Mouse (Mus musculus): Measurements from ENCODE around the gene Zfp148. TPM values are rescaled to one million over a fixed set of nuclear protein-coding genes. Genes with fewer than 3 reads are reported as not detected.

The Zfp148 gene
- polyA plus RNA-seq, 1 experiment, result 7.9 TPM

GRCm38 (mm10) chr16:33376266-33376665 is 4.4 kb upstream of the Zfp148 start:
- Histone ChIP-seq H3K79me2 (ENCODE audit: control insufficient read depth, insufficient read depth) (peaks cover 1% of the 10 kb centered on the region), H3K4me3 (no peak overlapping the region), H3K27me3 (ENCODE audit: control insufficient read depth, insufficient read depth, insufficient read length) (no peaks in the 10 kb centered on the region), H3K4me2 (ENCODE audit: low read depth) (no peak overlapping the region), H3K36me3 (ENCODE audit: control insufficient read depth, insufficient read depth) (no peaks in the 10 kb centered on the region), H3ac (ENCODE audit: control insufficient read depth, insufficient read length) (no peak overlapping the region)
- TF ChIP-seq POLR2A (IDR thresholded peaks at IDR 0.05; ENCODE audit: insufficient read length, low read depth) (no peak), POLR2AphosphoS2 (IDR thresholded peaks at IDR 0.05; ENCODE audit: insufficient read length, low read depth) (no peak), CEBPB (IDR thresholded peaks at IDR 0.05; ENCODE audit: insufficient read depth, poor library complexity, severe bottlenecking) (no peak), TCF3 (IDR thresholded peaks at IDR 0.05; ENCODE audit: insufficient read length, low read depth) (no peak), E2F4 (IDR thresholded peaks at IDR 0.05; ENCODE audit: insufficient read depth) (no peak), REST (IDR thresholded peaks at IDR 0.05; ENCODE audit: insufficient read depth, insufficient read length) (no peak), MAX (IDR thresholded peaks at IDR 0.05; ENCODE audit: low read depth) (no peak), SRF (IDR thresholded peaks at IDR 0.05; ENCODE audit: control insufficient read depth, insufficient read length, low read depth) (no peak), MYOD1 (IDR thresholded peaks at IDR 0.05; ENCODE audit: control insufficient read depth in 1 of 3, insufficient read length in 2 of 3, low read depth in 2 of 3) (no peak), TCF12 (IDR thresholded peaks at IDR 0.05; ENCODE audit: insufficient read depth, poor library complexity, severe bottlenecking) (no peak), USF1 (IDR thresholded peaks at IDR 0.05; ENCODE audit: low read depth) (no peak), MYOG (IDR thresholded peaks at IDR 0.05; ENCODE audit: control insufficient read depth in 1 of 3, insufficient read depth in 1 of 3, insufficient read length in 2 of 3, low read depth in 2 of 3) (no peak)

- no peaks in the 10 kb centered on the region for H3K27me3 ChIP-seq (ENCODE audit: control insufficient read depth, insufficient read depth, insufficient read length)
- TF ChIP-seq MYOD1 (IDR thresholded peaks at IDR 0.05; ENCODE audit: control insufficient read depth in 1 of 3, insufficient read length in 2 of 3, low read depth in 2 of 3), result no peak
- TF ChIP-seq E2F4 (IDR thresholded peaks at IDR 0.05; ENCODE audit: insufficient read depth), result no peak
- TF ChIP-seq MYOG (IDR thresholded peaks at IDR 0.05; ENCODE audit: control insufficient read depth in 1 of 3, insufficient read depth in 1 of 3, insufficient read length in 2 of 3, low read depth in 2 of 3), result no peak
- TF ChIP-seq POLR2AphosphoS2 (IDR thresholded peaks at IDR 0.05; ENCODE audit: insufficient read length, low read depth), result no peak
- TF ChIP-seq USF1 (IDR thresholded peaks at IDR 0.05; ENCODE audit: low read depth), result no peak
- no peak for TF ChIP-seq SRF (IDR thresholded peaks at IDR 0.05; ENCODE audit: control insufficient read depth, insufficient read length, low read depth)
- TF ChIP-seq TCF3 (IDR thresholded peaks at IDR 0.05; ENCODE audit: insufficient read length, low read depth), result no peak
- TF ChIP-seq MAX (IDR thresholded peaks at IDR 0.05; ENCODE audit: low read depth), result no peak
- no peak for TF ChIP-seq POLR2A (IDR thresholded peaks at IDR 0.05; ENCODE audit: insufficient read length, low read depth)
- no peak for TF ChIP-seq CEBPB (IDR thresholded peaks at IDR 0.05; ENCODE audit: insufficient read depth, poor library complexity, severe bottlenecking)
- TF ChIP-seq REST (IDR thresholded peaks at IDR 0.05; ENCODE audit: insufficient read depth, insufficient read length), result no peak
- H3K4me2 ChIP-seq (ENCODE audit: low read depth), result peak overlapping the region; percentile 80
- no peaks in the 10 kb centered on the region for H3K36me3 ChIP-seq (ENCODE audit: control insufficient read depth, insufficient read depth)
- no peak overlapping the region for H3ac ChIP-seq (ENCODE audit: control insufficient read depth, insufficient read length)
- H3K79me2 ChIP-seq (ENCODE audit: control insufficient read depth, insufficient read depth), result peaks cover 33% of the 10 kb centered on the region
- peak overlapping the region; percentile 47 for H3K4me3 ChIP-seq
Measured at GRCm38 (mm10) chr16:33379219-33379943, 1.3 kb upstream of the Zfp148 start.

- H3K27me3 ChIP-seq (ENCODE audit: control insufficient read depth, insufficient read depth, insufficient read length), result no peaks in the 10 kb centered on the region
- H3K79me2 ChIP-seq (ENCODE audit: control insufficient read depth, insufficient read depth), result peaks cover 49% of the 10 kb centered on the region
- no peaks in the 10 kb centered on the region for H3K36me3 ChIP-seq (ENCODE audit: control insufficient read depth, insufficient read depth)
- peak overlapping the region; percentile 90 for H3K4me2 ChIP-seq (ENCODE audit: low read depth)
- H3K4me3 ChIP-seq, result peak overlapping the region; percentile 47
- H3ac ChIP-seq (ENCODE audit: control insufficient read depth, insufficient read length), result peak overlapping the region; percentile 95
- TF ChIP-seq POLR2A (IDR thresholded peaks at IDR 0.05; ENCODE audit: insufficient read length, low read depth) (no peak), TCF12 (IDR thresholded peaks at IDR 0.05; ENCODE audit: insufficient read depth, poor library complexity, severe bottlenecking) (no peak), POLR2AphosphoS2 (IDR thresholded peaks at IDR 0.05; ENCODE audit: insufficient read length, low read depth) (no peak), MYOG (IDR thresholded peaks at IDR 0.05; ENCODE audit: control insufficient read depth in 1 of 3, insufficient read depth in 1 of 3, insufficient read length in 2 of 3, low read depth in 2 of 3) (no peak), SRF (IDR thresholded peaks at IDR 0.05; ENCODE audit: control insufficient read depth, insufficient read length, low read depth) (no peak), MYOD1 (IDR thresholded peaks at IDR 0.05; ENCODE audit: control insufficient read depth in 1 of 3, insufficient read length in 2 of 3, low read depth in 2 of 3) (no peak)
Measured at GRCm38 (mm10) chr16:33380882-33381613, 412 bp downstream of the Zfp148 start.

GRCm38 (mm10) chr16:33381614-33382245 is 1.1 kb downstream of the Zfp148 start:
- peak overlapping the region; percentile 90 for H3K4me2 ChIP-seq (ENCODE audit: low read depth)
- peaks cover 56% of the 10 kb centered on the region for H3K79me2 ChIP-seq (ENCODE audit: control insufficient read depth, insufficient read depth)
- peak overlapping the region; percentile 95 for H3ac ChIP-seq (ENCODE audit: control insufficient read depth, insufficient read length)
- H3K4me3 ChIP-seq, result peak overlapping the region; percentile 47
- no peaks in the 10 kb centered on the region for H3K27me3 ChIP-seq (ENCODE audit: control insufficient read depth, insufficient read depth, insufficient read length)
- H3K36me3 ChIP-seq (ENCODE audit: control insufficient read depth, insufficient read depth), result no peaks in the 10 kb centered on the region
- TF ChIP-seq TCF12 (IDR thresholded peaks at IDR 0.05; ENCODE audit: insufficient read depth, poor library complexity, severe bottlenecking), result no peak
- no peak for TF ChIP-seq E2F4 (IDR thresholded peaks at IDR 0.05; ENCODE audit: insufficient read depth)
- no peak for TF ChIP-seq POLR2AphosphoS2 (IDR thresholded peaks at IDR 0.05; ENCODE audit: insufficient read length, low read depth)
- TF ChIP-seq SRF (IDR thresholded peaks at IDR 0.05; ENCODE audit: control insufficient read depth, insufficient read length, low read depth), result no peak
- no peak for TF ChIP-seq USF1 (IDR thresholded peaks at IDR 0.05; ENCODE audit: low read depth)
- TF ChIP-seq CEBPB (IDR thresholded peaks at IDR 0.05; ENCODE audit: insufficient read depth, poor library complexity, severe bottlenecking), result no peak
- no peak for TF ChIP-seq POLR2A (IDR thresholded peaks at IDR 0.05; ENCODE audit: insufficient read length, low read depth)
- TF ChIP-seq TCF3 (IDR thresholded peaks at IDR 0.05; ENCODE audit: insufficient read length, low read depth), result no peak
- no peak for TF ChIP-seq MYOD1 (IDR thresholded peaks at IDR 0.05; ENCODE audit: control insufficient read depth in 1 of 3, insufficient read length in 2 of 3, low read depth in 2 of 3)
- no peak for TF ChIP-seq REST (IDR thresholded peaks at IDR 0.05; ENCODE audit: insufficient read depth, insufficient read length)
- no peak for TF ChIP-seq MYOG (IDR thresholded peaks at IDR 0.05; ENCODE audit: control insufficient read depth in 1 of 3, insufficient read depth in 1 of 3, insufficient read length in 2 of 3, low read depth in 2 of 3)
- no peak for TF ChIP-seq MAX (IDR thresholded peaks at IDR 0.05; ENCODE audit: low read depth)
